Mouse (Mus musculus) ovary, postnatal 36 days (tissue): ENCODE results near the gene Gm20458.
A peak's percentile ranks its signal among the peaks of the same experiment; 100 is the strongest.

Source experiments
- DNase-seq: peaks from one replicate; pipeline ENCODE4 v3.0.0; 2022; ENCODE audit warnings: low spot score, mixed read lengths

Gm20458 gene

DNA sequence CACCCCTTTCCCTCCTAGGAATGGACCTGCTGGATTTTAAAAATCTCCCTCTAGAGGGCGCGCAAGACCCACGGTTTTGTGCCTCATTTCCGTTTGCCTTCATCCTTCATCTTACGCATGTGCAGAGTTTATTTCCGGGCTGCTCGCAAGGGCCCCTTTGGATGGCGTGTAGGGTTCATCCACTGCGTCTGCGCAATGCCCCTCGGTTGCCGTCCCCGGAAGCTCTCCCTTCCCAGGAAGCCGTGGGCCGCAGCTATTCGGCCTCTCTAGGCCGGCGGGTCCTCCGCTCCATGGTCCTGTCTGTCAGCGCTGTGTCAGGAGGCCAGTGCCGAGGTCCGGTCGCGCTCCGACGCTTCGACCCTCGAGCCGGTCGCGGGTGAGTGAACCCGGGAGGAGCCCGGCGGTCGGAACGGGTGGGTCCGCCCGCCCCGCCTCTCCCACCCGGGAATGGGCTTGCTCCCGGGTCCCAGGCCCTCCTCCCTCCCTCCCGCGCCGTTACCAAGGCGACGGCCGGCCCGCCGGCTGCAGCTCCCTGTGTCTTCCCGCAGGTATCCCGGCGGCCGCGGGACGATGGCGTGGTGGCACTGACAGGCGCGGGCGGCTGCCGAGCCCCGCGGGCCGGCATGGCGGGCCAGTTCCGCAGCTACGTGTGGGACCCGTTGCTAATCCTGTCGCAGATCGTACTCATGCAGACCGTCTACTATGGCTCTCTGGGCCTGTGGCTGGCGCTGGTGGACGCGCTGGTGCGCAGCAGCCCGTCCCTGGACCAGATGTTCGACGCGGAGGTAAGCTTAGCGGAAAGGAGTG, at the start of gene Gm20458:
Gene Gm20458 (plus strand): TSS at position 223 of the 807 bp plus-strand sequence.
- peak; percentile 95 for DNase-seq

DNA sequence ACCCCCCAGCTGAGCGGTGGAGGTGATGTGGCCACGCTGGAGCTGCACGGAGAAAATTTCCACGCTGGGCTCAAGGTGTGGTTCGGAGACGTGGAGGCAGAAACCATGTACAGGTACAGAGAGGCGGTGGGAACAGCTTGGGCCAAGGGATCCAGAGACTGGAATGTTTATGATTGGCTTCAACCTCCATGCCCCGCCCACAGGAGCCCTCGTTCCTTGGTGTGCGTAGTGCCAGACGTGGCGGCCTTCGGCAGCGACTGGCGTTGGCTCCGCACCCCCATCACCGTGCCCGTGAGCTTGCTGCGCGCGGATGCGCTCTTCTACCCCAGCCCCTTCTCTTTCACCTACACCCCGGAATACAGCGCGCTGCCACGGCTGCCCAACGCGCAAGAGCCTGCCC, 46.6 kb upstream of the Gm20458 start:
- DNase-seq: no peak

DNA sequence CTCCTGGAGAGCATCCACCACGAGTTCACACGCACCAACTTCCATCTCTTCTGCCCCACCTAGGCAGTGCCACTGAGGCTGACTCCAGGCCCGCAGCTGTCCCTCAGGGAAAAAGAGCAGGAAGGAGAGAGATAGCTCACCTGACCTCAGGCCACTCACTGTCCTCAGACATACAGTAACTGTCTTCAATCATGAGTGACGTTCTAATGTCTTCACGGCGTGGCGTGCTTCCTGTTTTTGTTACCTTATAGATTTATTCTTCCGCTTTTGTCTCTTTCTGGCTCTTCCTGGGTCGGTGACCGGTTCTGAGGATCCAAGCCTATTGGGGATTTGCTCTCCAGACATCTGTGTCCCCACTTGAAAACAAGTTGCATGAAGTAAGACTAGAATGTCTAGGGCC, 46.2 kb upstream of the Gm20458 start:
- DNase-seq: no peak

DNA sequence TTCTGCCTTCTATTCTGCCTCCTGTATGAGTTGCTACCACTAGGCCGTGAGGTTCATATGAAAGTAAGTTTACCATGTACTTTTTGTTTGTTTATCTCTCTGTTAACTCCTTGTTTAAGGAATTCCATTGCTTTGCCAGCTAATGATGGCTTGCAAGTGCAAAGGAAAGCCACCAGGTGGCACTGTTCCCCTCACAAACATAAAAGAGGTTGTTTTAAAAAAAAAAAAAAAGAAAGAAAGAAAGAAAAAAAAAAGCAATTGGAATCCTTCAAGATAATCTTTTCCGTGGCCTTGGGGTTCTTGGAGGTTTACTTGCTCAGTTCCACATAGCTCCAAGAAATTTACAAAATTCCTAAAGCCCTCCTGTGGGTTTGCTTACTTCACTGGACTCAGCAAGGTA, 43.6 kb upstream of the Gm20458 start:
- DNase-seq: no peak

DNA sequence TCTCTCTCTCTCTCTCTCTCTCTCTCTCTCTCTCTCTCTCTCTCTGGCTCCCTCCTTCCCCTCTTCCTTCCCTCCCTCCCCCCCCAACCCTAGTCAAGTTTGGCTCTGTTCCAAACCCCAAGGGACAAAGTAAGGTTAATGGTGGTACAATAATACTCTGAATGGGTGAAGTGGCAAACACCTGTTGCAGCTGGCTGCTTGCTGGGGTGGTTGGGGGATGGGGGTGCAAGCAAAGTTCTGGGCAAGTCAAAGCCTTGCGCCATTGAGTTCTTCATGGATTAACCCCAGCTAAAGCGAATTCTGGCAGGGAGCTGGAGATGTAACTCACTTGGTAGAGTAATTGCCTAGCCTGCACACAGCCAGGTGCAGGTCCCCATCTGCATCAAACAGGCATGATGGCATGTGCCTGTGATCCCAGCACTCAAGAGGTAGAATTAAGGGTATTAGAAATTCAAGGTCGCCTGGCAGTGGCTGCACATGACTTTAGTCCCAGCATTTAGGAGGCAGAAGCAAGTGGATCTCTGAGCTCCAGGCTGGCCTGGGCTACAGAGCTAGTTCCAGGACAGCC, 42.4 kb upstream of the Gm20458 start:
- DNase-seq: no peak

DNA sequence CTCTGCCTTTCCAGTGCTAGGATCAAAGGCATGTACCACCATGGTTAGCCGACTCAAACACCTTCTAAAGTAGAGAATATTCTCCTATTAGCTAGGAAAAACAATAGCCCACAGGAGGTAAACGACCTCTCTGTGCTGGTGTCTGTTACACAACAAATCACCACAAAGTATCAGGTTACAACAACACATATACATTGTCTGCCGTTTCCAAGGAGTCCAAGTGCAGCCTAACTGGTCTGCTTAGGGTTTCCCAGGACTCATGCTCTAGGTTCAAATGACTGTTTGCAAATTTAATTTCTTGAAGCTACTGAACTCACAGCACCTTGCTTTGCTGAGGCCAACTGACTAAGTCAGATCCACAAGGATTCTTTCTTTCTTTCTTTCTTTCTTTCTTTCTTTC, 41.3 kb upstream of the Gm20458 start:
- DNase-seq: no peak

DNA sequence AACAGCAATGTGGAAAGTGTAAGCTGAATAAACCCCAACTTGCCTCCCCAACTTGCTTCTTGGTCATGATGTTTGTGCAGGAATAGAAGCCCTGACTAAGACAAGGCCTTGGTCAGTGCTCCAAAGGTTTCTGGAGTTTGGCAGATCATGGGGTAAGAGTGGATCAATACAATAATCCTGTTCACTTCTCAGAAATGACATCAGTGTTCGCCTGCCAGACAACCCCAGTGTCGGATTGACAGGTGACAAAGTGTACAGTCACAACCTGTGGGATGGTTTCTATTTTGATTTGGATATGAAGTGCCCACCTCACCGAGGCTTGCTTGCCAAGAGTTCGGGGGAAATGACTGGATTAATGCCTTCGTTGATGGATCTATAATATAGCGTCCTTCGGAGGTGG, 39.5 kb upstream of the Gm20458 start:
- no peak for DNase-seq

DNA sequence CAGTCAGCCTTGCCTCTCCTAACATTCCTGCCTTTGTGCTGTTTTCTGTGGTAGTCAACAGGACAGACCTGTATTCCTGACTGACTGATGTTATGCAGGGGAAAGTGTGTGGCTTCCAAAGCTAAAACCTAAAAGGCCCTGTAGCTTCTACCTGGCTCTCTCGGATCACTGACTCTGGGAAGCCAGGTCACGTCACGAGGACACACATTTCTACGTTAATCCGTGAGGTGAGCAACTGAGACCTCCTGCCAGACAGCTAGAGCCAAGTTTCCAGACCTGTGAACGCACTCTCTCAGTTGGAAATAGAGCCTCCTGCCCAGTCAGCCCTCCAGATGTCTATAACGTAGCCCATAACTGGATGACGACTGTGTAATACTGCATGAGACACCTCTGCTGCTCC, 38.8 kb upstream of the Gm20458 start:
- DNase-seq: no peak

DNA sequence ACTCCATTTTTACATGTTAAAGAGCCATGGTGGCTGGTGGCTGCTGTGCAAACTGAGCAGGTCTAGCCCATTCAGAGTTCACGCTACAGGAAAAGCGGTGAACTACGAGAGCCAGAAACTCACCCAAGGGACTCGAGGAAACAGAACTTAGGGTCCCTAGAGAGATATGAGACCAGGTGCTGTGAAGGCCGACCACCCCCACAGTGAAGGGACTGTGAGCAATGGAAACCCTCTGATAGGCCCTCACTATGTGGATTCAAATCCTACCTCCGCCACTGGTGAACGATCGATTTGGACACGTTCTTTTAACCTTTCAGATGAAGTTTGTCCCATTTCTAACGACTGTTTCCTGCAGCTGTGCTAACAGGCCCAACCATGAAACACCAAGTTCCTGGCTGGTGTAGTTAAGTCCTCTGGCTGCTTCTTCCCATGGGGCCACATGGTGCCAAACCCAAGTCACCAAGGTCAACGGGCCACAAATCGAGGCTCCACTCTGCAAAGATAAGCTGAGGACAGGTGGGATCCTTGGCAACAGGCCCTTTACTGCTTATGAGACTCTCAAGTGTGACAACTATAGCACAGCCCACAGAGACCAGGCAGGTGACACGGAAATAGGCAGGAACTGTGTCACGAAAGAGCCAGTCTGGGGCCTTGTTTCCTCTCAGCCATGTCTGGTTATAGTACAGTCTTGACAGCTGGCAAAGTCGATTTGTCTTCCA, 37.9 kb upstream of the Gm20458 start:
- no peak for DNase-seq

DNA sequence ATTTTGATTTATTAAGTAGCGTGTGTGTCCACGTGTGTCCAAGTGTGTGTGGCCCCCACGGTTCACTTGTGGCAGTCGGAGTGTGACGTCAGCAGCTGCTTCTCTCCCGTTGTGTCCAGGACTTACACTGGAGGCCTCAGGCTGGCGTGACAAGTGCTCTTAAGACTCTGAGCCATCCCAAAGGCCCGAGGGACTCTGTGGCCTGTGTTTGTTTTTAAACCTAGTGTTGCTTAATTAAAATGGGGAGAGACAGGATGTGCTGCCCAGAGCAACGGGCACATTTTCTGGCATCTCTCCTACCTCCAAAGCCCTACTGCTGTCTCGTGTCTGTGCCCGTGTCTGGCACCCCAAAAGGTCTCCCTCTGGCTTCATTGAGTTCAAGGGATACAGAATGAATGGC, 37.3 kb upstream of the Gm20458 start:
- DNase-seq: no peak

DNA sequence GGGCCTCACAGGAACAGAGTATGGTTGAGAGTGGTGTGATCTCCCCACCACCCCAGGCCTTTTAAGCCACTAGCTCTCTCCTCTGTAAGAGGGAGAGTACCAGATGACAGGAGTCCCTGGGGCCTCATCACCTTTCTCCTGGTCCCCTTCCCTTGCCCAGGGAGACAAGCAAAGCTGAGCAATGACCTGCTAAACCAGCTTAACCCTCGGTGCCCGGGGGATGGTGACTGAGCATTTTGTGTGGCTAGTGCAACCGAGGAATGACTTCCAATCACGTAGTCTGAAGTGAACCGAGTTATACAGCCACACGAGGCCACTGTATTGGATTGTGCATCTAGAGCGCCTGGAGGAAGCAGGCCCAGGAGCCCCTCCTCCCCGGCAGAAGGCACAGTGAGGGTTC, 36.4 kb upstream of the Gm20458 start:
- DNase-seq: no peak

DNA sequence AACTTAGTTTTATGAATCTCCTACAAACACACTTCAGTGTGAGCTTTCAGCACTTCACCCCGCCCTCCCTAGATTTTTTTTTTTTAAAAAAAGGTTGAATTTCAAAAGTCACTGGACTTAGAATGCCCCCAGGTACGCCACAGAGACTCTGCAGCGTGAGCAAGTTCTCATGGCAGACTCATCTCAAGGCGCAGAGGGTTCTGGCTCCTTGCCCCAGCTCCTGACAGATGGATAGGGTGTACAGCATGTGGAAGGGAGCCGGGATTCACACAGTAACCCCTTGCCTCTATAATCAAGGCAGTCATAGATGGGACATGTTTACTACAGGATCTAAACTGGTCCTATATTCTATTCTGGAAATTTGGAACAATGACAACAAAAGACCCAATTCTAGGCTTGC, 35.4 kb upstream of the Gm20458 start:
- DNase-seq: no peak

DNA sequence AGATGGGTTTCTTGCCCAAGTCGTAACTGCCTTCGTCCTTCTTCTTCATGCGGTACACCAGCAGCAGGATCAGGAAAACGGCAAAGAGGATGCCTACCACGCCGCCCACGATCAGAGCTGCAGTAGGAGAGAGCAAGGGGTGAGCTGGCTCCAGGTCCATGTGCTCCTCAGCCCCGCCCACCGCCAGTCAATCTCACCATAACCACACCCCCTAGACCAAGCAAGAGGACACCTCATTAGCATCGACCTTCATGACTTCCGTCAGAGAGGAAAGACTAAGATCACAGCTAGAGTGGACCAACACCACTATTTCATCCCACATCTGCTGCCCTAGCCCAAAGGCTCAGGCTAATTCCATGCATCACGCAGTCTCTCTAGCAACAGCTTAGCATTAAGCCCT, 34.6 kb upstream of the Gm20458 start:
- DNase-seq: no peak

DNA sequence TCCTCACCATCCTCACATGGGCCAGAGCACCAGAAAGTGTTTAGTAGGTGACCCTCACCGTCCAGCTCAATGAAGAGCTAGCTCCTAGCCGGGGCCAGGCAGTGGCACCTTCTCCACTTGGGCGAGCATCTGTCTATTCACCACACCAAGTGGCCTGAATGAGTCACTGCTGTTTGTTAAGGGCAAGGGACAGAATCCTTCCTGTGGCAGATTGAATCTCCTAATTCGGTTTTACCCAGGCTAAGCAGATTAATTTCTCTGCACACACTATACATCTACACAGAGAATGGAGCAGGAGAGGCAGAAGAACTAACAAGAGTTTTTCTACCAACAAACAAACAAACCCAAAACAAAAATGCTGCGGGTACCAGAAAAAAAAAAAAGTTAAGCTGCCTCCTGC, 33.8 kb upstream of the Gm20458 start:
- no peak for DNase-seq

DNA sequence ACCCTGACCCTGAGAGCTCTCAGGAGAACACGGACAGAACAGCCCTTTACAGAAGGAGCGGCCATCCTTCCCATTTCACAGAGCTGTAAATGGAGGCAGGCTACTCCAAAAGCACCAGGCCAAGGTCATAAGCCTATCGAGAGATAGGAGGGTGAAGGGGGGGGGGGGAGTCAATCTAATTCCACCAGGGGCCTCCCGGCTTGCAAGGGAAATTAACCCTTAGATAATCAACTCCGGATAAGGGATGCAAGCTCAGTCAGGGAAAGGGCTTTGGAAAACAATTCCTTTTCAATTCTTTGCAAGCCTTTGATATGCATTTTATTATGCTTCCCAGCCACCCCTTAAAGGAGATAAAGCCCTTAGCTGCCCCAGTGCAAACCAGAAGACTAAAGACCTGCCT, 32.3 kb upstream of the Gm20458 start:
- DNase-seq: no peak

DNA sequence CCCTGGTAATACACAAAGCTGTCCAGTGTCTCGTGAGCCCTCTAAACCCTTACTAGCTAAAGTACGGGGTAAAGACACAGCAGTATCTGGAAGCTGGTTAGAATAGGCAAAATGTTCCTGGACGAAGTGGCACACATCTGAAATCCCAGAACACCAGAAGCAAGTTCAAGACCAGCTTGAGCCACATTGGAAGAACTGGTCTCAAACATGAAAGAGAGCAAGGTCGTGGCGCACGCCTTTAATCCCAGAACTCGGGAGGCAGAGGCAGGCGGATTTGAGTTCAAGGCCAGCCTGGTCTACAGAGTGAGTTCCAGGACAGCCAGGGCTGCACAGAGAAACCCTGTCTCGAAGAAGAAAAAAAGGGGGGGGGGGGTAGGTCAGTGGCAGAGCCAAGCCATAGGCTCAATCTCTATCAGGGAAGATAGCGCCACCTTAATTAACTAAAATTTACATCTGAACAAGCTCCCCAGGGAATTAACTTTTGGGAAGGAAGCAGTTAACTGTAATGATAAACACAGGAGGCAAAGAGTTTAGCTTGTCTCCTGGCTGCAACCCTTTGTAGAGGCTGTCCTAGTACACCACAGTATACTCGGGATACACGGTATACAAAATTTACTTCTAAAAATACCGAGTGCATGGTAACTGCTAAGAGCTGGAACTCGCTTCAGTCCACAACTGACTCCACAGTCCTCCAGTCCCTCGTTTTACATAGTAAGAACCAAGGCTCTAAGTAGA, 30.7 kb upstream of the Gm20458 start:
- no peak for DNase-seq

DNA sequence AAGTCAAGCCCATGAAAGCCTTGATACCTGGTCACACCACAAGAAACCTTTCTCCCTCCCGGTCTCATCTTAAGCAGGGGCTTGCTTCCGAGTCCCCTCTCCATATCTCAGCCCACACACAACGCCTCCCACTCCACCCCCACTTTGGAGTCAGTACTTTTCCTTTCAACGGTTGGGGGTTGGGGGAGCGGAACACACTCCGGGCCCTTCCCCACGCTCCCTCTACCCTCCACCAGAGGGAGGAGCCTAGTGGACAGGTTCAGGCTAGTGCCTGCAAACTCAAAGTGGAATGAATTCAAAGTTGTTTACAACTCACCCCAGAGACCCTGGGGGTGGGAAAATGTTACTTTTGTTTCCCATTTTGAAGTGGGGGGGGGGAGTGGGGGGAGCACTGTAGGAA, 30.1 kb upstream of the Gm20458 start:
- DNase-seq: no peak

DNA sequence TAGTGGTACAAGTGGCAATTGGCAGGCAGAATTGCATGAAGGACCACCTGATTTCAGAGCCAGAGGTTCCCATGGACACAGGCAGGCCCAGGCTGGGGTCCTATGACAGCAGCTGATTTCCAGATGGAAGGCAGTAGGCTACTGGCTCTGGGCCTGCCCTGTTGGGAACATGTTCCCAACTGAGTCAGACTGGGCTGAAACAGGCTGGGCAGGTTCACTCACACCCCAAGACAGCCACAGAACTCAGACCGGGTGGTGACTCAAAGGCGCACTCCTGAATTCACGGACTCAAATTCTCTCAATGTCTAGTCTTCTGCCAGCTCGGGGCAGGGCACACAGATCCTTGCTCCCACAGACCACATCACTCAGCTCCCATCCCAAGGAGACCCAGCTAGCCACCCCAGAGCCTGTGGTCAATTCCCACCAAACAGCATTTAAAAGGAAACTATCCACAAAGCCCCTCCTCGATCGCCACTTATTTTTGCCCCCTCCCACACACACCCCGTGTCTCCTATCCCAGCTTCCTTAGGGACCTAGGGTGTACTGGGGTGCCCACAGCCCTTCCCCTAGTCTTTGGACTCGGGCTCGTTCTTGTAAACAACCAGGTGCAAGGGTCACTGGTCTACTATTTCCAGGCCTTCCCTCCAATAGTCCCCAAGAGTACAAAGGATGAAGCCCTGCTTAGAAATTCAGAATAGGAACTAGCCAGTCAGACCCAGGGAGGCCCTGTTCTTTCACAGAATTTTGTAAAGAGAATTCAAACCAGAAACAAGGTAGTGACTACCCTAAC, 28.9 kb upstream of the Gm20458 start:
- DNase-seq: no peak

DNA sequence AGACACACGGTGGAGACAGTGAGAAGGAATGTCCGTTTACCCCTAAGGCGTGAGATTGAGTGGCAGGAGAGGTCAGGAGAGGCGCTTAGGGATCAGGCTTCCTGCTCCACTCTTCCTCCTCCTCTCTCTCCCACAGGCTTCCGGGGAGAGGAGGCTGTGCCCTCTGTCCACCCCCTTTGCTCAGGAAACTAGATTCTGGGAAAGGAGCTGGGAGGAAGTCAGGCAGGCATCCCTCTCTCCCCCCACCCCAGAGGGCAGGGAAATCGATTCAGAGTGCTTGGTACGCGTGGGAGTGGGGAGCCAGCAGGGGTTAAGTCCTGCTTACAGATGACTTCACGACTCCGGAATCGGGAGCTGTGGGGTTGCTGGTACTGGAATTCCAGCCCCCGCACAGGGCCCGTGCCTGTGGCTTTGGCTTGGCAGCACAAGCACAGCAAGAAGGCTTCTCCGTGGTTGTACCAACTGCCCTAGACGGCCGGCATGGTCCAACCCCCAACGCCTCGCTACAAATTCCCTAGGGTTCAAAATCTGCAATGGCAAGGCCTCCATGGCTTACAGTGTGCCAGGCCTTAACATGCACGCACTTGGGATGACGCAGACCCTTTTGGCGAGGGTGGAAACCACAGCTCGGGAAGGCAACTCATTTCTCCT, 28.1 kb upstream of the Gm20458 start:
- DNase-seq: peak; percentile 52

DNA sequence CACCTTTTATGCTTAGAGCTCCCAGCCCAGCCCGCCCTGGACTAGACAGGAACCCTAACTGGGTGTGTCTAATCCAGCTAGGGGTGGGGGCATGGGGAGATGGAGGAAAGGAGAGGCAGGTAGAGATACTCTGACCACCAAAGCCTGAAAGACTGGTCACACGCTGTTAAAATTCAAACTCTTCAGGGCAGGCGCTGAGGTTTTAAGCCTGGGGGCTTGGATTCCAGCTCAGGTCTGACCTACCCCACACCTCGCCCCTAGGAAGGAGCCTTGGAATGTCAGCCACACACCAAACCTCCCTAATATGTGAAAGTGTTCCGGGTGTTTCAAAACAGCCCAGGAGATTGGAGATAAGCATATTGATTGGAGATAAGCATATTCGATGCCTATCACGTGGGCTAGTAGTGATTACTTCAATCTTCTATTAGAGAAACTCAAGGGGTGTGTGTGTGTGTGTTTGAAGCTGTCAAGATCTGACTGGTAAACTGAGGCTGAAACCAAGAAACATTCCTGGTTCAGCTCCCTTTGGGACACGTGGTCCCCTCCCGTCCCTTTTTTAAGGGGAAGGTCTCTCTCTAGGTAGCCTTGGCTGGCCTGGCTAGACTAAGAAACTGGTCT, 27.4 kb upstream of the Gm20458 start:
- DNase-seq: no peak

DNA sequence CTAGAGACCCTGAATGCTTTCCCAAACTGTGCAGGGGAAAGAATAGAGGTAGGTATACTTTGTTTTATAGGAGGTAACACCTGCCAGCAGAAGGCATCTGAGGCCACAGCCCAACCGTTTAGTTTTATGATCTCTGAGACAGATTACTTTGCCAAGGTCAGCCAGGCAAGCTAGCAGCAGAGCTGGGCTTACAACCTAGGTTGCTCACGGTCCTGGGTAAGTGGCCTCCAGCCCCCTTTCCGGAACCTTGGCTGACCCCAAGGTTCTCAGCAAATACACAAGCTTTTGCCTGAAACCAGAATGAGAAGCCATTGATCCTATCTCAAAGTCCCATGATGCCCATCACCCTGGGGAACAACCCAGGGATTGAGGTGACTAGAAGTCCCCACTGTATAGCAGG, 26.1 kb upstream of the Gm20458 start:
- DNase-seq: no peak
